In the genomic region with DNA sequence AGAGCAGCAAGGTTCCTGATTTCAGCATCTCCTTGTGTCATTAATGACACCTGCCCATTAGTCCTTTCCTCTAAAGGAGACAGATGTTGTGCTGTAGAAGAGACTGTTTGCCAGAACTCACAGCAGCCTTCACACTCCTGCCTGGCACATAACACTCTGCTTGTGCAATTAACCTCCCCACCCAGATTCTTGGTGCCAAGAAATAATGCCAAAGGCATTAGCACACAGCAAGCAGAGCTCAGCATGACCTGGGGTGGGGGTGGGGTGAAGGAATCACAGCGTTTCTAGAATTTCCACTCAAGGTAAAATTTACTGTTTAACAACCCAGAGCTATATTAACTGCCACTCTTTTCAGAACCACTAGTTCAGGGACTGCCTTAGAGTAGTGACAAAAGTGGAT, we compare ENCODE assay signal across 17 mouse cellular contexts.
DNase-seq lines count a peak whose midpoint lies in the region; ATAC-seq and TF ChIP-seq lines count a peak whose summit lies in the region.
"Had no signal": no experiment of that assay in that cellular context is flagged by ENCODE, and none has a peak within 500 bp of the region (broad histone marks: within the 10 kb centered on the region; RNA-seq: fewer than 3 reads in every experiment).

No protein-coding gene starts in this region.

- no peak overlapping the region for H3K4me3 ChIP-seq in hindbrain, embryonic 15.5 days
- no peak overlapping the region for H3K4me3 ChIP-seq in hindbrain, embryonic 14.5 days (replicated peaks; ENCODE audit: low read length)
- H3K4me3 ChIP-seq: lung, embryonic 15.5 days had no signal

- H3K36me3 ChIP-seq in hindbrain, embryonic 15.5 days, result no peaks in the 10 kb centered on the region
- H3K36me3 ChIP-seq in hindbrain, embryonic 14.5 days (replicated peaks; ENCODE audit: control insufficient read depth, insufficient read depth), result no peaks in the 10 kb centered on the region
- H3K36me3 ChIP-seq: lung, embryonic 15.5 days had no signal

- peaks cover 8% of the 10 kb centered on the region for H3K4me1 ChIP-seq in hindbrain, embryonic 15.5 days (replicated peaks)
- no peaks in the 10 kb centered on the region for H3K4me1 ChIP-seq in hindbrain, embryonic 14.5 days (replicated peaks; ENCODE audit: control insufficient read depth, insufficient read depth, low read length)
- H3K4me1 ChIP-seq: lung, embryonic 15.5 days had no signal

- no peaks in the 10 kb centered on the region for H3K9me3 ChIP-seq in hindbrain, embryonic 15.5 days
- no peaks in the 10 kb centered on the region for H3K9me3 ChIP-seq in hindbrain, embryonic 14.5 days (ENCODE audit: control insufficient read depth, low read length)
- H3K9me3 ChIP-seq: lung, embryonic 15.5 days had no signal

- no peak for DNase-seq in hindbrain, embryonic 14.5 days (ENCODE audit: low spot score)
- DNase-seq in lung, adult 18-20 months, result peak; percentile 30 to 40
- no peak for DNase-seq in lung, postnatal 4 days
- DNase-seq in brain, embryonic 14.5 days (ENCODE audit: low read depth), result peak; percentile 58
- DNase-seq in lung, postnatal 25 days (ENCODE audit: low spot score), result peak; percentile 17
- DNase-seq in frontal cortex, postnatal 36 days (ENCODE audit: low spot score in 2 of 2), result no peak
- DNase-seq: cerebellum, adult 8-10 months; gastrocnemius, postnatal 25 days; layer of hippocampus, adult 9-11 months; midbrain, embryonic 14.5 days; spleen, adult 18-20 months; thymus, postnatal 4 days had no signal

- no peaks in the 10 kb centered on the region for H3K27me3 ChIP-seq in hindbrain, embryonic 15.5 days
- H3K27me3 ChIP-seq in hindbrain, embryonic 14.5 days (ENCODE audit: control insufficient read depth, insufficient read depth, low read length), result no peaks in the 10 kb centered on the region
- H3K27me3 ChIP-seq: lung, embryonic 15.5 days had no signal

- whole genome bisulfite sequencing in hindbrain, embryonic 15.5 days, result 42% methylated on average over 1 of the region's 1 CpGs
- whole genome bisulfite sequencing in hindbrain, embryonic 14.5 days, result 41% methylated on average over 1 of the region's 1 CpGs

- no peak overlapping the region for H3K9ac ChIP-seq in hindbrain, embryonic 15.5 days
- no peak overlapping the region for H3K9ac ChIP-seq in hindbrain, embryonic 14.5 days
- H3K9ac ChIP-seq: lung, embryonic 15.5 days had no signal

- no peak overlapping the region for H3K4me2 ChIP-seq in hindbrain, embryonic 15.5 days
- no peak overlapping the region for H3K4me2 ChIP-seq in hindbrain, embryonic 14.5 days (replicated peaks)
- H3K4me2 ChIP-seq: lung, embryonic 15.5 days had no signal

- 0 out of 2 replicates have a peak, but pooled peaks have one; percentile 23 for ATAC-seq in hindbrain, embryonic 15.5 days (ENCODE audit: low FRiP score, low read depth)
- ATAC-seq in hindbrain, embryonic 14.5 days (ENCODE audit: low FRiP score), result no peak
- ATAC-seq: forebrain, embryonic 16.5 days; intestine, embryonic 16.5 days had no signal

- no peak overlapping the region for H3K27ac ChIP-seq in hindbrain, embryonic 15.5 days (replicated peaks)
- no peak overlapping the region for H3K27ac ChIP-seq in hindbrain, embryonic 14.5 days
- H3K27ac ChIP-seq: lung, embryonic 15.5 days; stomach, postnatal 0 days had no signal

- no peak for TF ChIP-seq CTCF in brain, embryonic 14.5 days (IDR thresholded peaks at IDR 0.05; ENCODE audit: borderline replicate concordance, extremely low read depth, insufficient read depth, insufficient read length)

- no peak for TF ChIP-seq POLR2A in brain, embryonic 14.5 days (IDR thresholded peaks at IDR 0.05; ENCODE audit: borderline replicate concordance, extremely low read depth, insufficient read depth, insufficient read length, poor library complexity, severe bottlenecking)

Comparison
In these comparisons a context has a peak if more than half of its experiments do, and no peak if none do; other contexts are left out.
1. DNase-seq: peak in lung, adult 18-20 months (2 of 2), brain, embryonic 14.5 days (single experiment) and lung, postnatal 25 days (single experiment); none in hindbrain, embryonic 14.5 days (single experiment), lung, postnatal 4 days (0 of 2) and frontal cortex, postnatal 36 days (0 of 2).